Mouse (Mus musculus) gastrocnemius, postnatal 36 days (tissue): ENCODE results near the gene 1700025G04Rik. TPM values are rescaled to one million over a fixed set of nuclear protein-coding genes. Genes with fewer than 3 reads are reported as not detected.

ENCODE experiments used
- DNase-seq, 2 experiments: peaks; one replicate each; pipeline ENCODE4 v3.0.0; 2022
- intact Hi-C: fragments of 180-260 bp; cut with DNase I; formaldehyde crosslinking; loops from one replicate; pipeline ENCODE4 v1.15.1; 2025
- total RNA-seq, 2 experiments: library from RNA; stranded (reverse); gene quantifications; 2 replicates each; pipeline ENCODE4 v1.2.3; 2021

Gene 1700025G04Rik
- total RNA-seq, 2 experiments from 2014 or later = 69.8 to 72.2 TPM

GRCm38 (mm10) chr1:151974424-151974823 lies 115.5 kb downstream of the 1700025G04Rik start:
- no peak for DNase-seq
- intact Hi-C loops = no loop called here

DNA sequence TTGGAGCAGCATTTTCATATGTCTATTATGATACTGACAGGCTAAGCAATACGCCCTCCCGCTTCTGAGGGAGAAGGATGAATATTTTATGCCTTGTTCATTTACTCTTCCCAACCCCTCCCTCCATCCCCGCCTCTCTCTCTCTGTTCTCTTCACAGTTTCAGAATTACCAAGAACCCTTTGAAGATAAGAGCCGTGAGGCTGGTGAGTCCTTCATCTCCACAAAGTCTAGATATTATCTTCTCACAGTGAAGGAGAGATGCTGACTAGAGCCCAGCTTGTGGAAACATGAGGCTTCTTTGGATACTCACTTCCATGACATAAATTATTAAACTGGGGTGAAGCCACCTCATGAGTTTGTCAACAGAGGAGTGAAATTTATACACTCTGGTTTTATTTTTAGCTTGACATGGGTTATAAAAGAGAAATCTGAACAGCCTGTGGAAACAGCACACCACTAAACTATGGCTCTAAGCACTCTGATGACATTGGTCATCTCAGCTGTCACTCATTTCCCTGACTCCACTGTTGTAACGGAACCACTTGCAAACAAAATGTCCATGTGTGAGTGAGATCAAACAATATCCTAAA lies 116.7 kb downstream of the 1700025G04Rik start:
- intact Hi-C loops = no loop called here
- DNase-seq = no peak

DNA sequence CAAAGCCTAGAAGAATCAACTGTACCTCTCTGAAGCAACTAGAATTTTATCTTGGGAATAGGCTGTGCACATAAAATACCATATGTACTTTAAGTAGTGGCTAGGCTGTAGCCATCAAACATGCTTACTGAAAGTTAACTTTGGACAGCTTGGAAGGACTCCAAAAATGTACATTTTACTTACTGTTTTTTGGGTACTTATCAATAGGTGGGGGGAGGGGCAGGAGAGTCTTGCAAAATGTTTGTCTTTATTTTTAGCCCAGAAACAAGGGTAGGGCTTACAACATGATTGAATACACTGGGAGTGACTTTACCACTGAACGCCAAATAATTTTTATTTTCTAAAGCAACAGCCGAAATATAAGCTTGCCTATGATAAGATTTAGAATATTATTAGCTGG lies 118.3 kb downstream of the 1700025G04Rik start:
- intact Hi-C loops = no loop called here
- no peak for DNase-seq

- DNase-seq = no peak
- intact Hi-C loops = no loop called here
Measured at GRCm38 (mm10) chr1:151968126-151968525, 121.8 kb downstream of the 1700025G04Rik start.

GRCm38 (mm10) chr1:151964811-151965210 lies 125.1 kb downstream of the 1700025G04Rik start:
- intact Hi-C loops = no loop called here

DNA sequence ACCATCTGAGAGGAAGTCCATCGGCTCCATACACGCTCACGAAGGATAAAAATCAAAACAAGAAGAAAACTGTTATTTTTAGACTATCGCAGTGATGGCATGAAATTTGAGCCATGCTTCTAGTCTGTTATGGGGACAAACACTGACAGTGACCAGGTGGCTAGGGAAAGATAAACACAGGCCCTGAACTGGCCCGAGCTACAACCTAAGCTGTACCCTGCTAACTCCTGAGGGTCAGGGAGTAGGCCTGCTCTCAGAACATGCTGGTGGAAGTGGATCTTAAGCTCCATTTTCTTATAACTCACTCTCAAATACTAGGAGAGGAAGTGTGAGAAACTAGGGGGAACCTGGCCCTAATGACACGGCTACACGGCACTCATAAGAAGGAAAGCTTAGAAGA lies 126.7 kb downstream of the 1700025G04Rik start:
- intact Hi-C loops = no loop called here
- no peak for DNase-seq

More at GRCm38 (mm10) chr1:151964811-151965210, 125.1 kb downstream of the 1700025G04Rik start:
- DNase-seq = no peak

GRCm38 (mm10) chr1:151962078-151962477 lies 127.8 kb downstream of the 1700025G04Rik start:
- DNase-seq = no peak
- intact Hi-C loops = no loop called here

- intact Hi-C loops = no loop called here
Measured at GRCm38 (mm10) chr1:151961204-151961603, 128.7 kb downstream of the 1700025G04Rik start.

GRCm38 (mm10) chr1:151959010-151959409 lies 130.9 kb downstream of the 1700025G04Rik start:
- no peak for DNase-seq
- intact Hi-C loops = loop anchor here (2.0 kb wide), 1 partner anchor 130 kb away; no protein-coding TSS in a partner anchor

More at GRCm38 (mm10) chr1:151961204-151961603, 128.7 kb downstream of the 1700025G04Rik start:
- DNase-seq = no peak

GRCm38 (mm10) chr1:151958442-151958841 lies 131.5 kb downstream of the 1700025G04Rik start:
- no peak for DNase-seq
- intact Hi-C loops = loop anchor here (2.0 kb wide), 1 partner anchor 130 kb away; no protein-coding TSS in a partner anchor

DNA sequence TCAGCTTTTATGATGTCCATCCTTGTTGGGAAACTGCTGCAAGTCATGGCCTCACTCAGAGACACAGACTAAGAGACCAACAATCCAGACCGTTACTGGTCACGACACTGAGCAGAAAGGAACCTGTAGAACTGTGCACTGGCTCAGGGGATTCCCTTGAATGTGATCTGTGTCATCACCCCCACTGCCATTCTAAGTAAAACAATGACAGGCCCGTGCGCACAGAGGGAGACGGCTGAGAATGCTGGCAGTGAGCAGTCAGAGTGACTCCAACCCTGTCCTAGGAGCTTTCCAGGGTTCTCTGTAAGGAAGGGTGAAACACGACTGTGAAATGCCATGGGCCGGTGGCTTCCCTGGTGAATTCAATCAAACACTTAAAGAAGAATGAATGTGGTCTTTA lies 132.3 kb downstream of the 1700025G04Rik start:
- DNase-seq = no peak
- intact Hi-C loops = loop anchor here (2.0 kb wide), 1 partner anchor 131 kb away; no protein-coding TSS in a partner anchor

DNA sequence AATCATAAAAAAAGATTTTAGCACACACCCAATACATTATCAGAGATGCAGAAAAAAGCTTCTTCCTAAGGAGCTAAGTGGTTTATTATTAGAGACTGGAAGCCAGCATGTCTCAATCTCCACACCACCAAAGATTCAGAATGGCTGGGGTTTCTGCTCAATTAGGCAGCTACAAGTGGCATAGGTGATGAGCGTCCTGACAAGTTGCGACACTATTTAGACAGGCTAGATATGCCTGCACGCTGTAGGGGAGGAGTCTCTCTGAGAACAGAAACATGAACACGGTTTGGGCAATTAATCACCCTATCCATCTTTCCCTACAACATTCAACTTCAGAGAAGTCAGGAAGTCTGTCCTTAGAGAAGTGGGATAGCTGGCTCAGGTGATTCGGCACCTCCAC lies 134.1 kb downstream of the 1700025G04Rik start:
- DNase-seq = no peak
- intact Hi-C loops = no loop called here

- intact Hi-C loops = no loop called here
- peak; percentile 55 to 76 for DNase-seq
Measured at GRCm38 (mm10) chr1:151953563-151953962, 136.4 kb downstream of the 1700025G04Rik start.

GRCm38 (mm10) chr1:151948065-151948464 lies 141.9 kb downstream of the 1700025G04Rik start:
- intact Hi-C loops = no loop called here
- DNase-seq = peak in 1 of 2 experiments; percentile 21

GRCm38 (mm10) chr1:151947571-151947970 lies 142.4 kb downstream of the 1700025G04Rik start:
- no peak for DNase-seq

DNA sequence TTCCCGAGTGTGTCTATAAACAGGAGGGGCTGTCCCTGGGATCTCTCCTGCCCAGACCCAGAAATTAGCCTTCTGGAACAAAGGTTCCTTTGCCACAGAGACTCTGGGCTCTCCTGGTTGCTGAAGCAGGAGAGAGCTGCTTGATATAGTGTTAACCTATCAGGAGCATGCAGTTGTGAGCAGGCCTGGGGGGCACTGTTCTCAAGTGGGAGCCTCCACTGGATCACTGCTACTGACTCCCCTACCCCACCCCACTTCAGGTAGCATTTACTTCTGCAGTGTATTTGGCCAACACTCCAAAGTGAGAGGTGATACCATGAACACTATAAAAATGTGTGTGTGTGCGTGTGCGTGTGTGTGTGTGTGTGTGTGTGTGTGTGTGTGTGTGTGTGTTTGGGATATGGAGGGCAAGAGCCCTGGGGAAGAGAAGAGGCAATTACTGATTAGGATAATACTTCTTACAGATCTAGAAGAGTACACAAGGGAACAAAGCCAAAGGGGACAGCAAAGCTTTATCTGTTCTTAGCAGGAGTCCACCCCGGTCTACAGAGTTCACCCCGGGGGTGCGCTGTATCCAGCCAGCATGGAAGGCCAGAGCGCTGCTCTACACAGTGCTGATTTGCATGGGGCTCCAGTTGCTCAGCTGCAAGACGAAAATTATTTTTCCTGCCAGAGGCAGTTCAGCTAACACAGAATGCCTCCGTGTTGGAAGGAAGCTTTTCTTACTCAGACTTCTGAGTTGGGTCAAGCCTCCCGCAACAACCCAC lies 145.3 kb downstream of the 1700025G04Rik start:
- intact Hi-C loops = no loop called here
- DNase-seq = no peak

More at GRCm38 (mm10) chr1:151947571-151947970, 142.4 kb downstream of the 1700025G04Rik start:
- intact Hi-C loops = no loop called here

- intact Hi-C loops = no loop called here
- DNase-seq = no peak
Measured at GRCm38 (mm10) chr1:151943681-151944237, 146.2 kb downstream of the 1700025G04Rik start.

GRCm38 (mm10) chr1:151942972-151943654 lies 146.8 kb downstream of the 1700025G04Rik start:
- intact Hi-C loops = no loop called here

DNA sequence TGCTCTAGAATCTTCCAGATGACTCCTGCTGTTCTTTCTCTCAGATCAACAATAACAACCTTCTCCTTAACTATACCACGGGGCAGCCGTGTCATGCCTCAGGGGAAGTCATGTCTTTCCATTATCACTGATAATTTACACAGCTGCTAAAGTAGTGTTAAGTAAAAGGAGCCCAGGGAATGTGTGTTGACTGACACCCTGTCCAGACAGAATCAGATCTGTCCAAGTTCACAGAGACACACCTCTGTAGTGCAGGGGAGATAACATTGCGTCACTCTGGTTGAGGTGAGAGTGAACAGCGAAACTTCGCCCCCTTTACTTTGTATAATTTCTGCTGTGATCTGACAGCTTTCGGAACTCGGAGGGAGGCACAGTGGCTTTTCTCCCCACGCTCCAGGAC lies 149.9 kb downstream of the 1700025G04Rik start:
- no peak for DNase-seq
- intact Hi-C loops = no loop called here

More at GRCm38 (mm10) chr1:151942972-151943654, 146.8 kb downstream of the 1700025G04Rik start:
- no peak for DNase-seq

DNA sequence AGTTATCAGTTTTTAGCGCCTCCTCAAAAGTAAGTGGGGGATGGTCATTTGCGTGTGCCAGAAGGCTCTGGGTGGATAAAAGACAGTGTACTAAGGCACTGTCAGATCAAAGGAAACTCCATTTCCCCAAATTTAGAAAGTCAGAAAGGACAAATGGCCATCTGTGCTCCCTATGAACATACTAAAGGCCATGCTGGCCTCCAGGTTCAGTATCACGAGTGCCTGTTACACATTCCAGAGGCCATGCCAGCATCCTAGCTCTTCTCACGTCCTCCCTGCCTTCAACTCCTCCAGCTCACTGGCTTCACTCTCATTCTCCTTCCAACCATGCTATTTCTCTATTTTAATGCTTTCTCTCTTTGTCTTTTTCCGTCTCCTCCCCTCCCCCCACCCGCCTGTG lies 150.4 kb downstream of the 1700025G04Rik start:
- no peak for DNase-seq
- intact Hi-C loops = no loop called here

DNA sequence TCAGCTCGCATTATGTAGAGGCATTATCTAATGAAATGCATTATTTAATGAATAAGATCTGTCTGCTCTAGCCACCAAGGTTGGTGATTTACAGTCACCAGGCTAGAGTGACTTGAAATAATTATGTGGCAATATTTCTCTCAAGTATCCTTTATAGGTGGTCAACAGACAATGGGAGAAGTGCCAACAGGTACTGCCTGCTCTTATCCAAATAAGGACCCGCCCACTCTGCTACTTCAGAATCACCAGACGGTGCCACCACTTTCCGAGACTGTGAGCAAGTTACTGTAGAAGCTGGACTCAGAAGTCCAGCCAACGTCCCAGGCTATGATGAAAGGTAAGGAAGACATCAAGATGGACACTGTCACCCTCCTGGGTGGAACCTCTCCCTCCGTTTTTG lies 156.3 kb downstream of the 1700025G04Rik start:
- no peak for DNase-seq
- intact Hi-C loops = no loop called here
